ENCODE assay signal across 9 mouse cellular contexts in genomic region chr4:115728721-115729120, GRCm38 (mm10). TPM values are rescaled to one million over a fixed set of nuclear protein-coding genes. Genes with fewer than 3 reads are reported as not detected.
DNase-seq lines count a peak whose midpoint lies in the region; ATAC-seq and TF ChIP-seq lines count a peak whose summit lies in the region.
"Had no signal": no experiment of that assay in that cellular context is flagged by ENCODE, and none has a peak within 500 bp of the region (broad histone marks: within the 10 kb centered on the region; RNA-seq: fewer than 3 reads in every experiment).

No protein-coding gene starts in this region.

- DNase-seq in adrenal gland, adult 18-20 months (ENCODE audit: low spot score in 2 of 2) = peak; percentile 46 to 61
- no peak for DNase-seq in adrenal gland, postnatal 4 days (ENCODE audit: low spot score in 2 of 2)
- DNase-seq in midbrain, embryonic 14.5 days = peak; percentile 66
- peak; percentile 21 to 57 for DNase-seq in gastrocnemius, postnatal 4 days (ENCODE audit: low spot score in 2 of 2)
- peak; percentile 31 for DNase-seq in midbrain, postnatal 0 days (ENCODE audit: low spot score)
- no peak for DNase-seq in forebrain, postnatal 0 days

- no peak for ATAC-seq in midbrain, embryonic 14.5 days (ENCODE audit: low FRiP score, low TSS enrichment)
- ATAC-seq in midbrain, embryonic 13.5 days = no peak
- no peak for ATAC-seq in midbrain, postnatal 0 days (ENCODE audit: low FRiP score)
- no peak for ATAC-seq in forebrain, postnatal 0 days
- no peak for ATAC-seq in inflammation-experienced regulatory T-cells, adult 6 months

- no peaks in the 10 kb centered on the region for H3K36me3 ChIP-seq in midbrain, embryonic 14.5 days (ENCODE audit: control insufficient read depth, insufficient read depth, low read length)
- no peaks in the 10 kb centered on the region for H3K36me3 ChIP-seq in midbrain, embryonic 13.5 days
- H3K36me3 ChIP-seq in midbrain, postnatal 0 days (ENCODE audit: insufficient read depth, low read length) = no peaks in the 10 kb centered on the region
- no peaks in the 10 kb centered on the region for H3K36me3 ChIP-seq in forebrain, postnatal 0 days (ENCODE audit: insufficient read depth)

- no peak for TF ChIP-seq CTCF in midbrain, postnatal 0 days (IDR thresholded peaks at IDR 0.05)
- TF ChIP-seq CTCF in forebrain, postnatal 0 days (IDR thresholded peaks at IDR 0.05; ENCODE audit: low read depth) = no peak

- WGBS in midbrain, embryonic 14.5 days = 21% methylated on average over 5 of the region's 5 CpGs
- 17% methylated on average over 5 of the region's 5 CpGs for WGBS in midbrain, embryonic 13.5 days
- 23% methylated on average over 5 of the region's 5 CpGs for WGBS in midbrain, postnatal 0 days
- 17% methylated on average over 5 of the region's 5 CpGs for WGBS in forebrain, postnatal 0 days

- H3K9ac ChIP-seq in midbrain, embryonic 14.5 days (replicated peaks; ENCODE audit: low read length) = no peak overlapping the region
- no peak overlapping the region for H3K9ac ChIP-seq in midbrain, embryonic 13.5 days (replicated peaks)
- no peak overlapping the region for H3K9ac ChIP-seq in midbrain, postnatal 0 days (replicated peaks; ENCODE audit: low read length, poor library complexity, severe bottlenecking)
- H3K9ac ChIP-seq in forebrain, postnatal 0 days = no peak overlapping the region

- H3K4me1 ChIP-seq in midbrain, embryonic 14.5 days (ENCODE audit: control insufficient read depth, insufficient read depth, low read length) = no peaks in the 10 kb centered on the region
- H3K4me1 ChIP-seq in midbrain, embryonic 13.5 days (replicated peaks) = no peaks in the 10 kb centered on the region
- H3K4me1 ChIP-seq in midbrain, postnatal 0 days (ENCODE audit: insufficient read depth, low read length) = no peaks in the 10 kb centered on the region
- H3K4me1 ChIP-seq in forebrain, postnatal 0 days (ENCODE audit: insufficient read depth) = no peaks in the 10 kb centered on the region

- H3K9me3 ChIP-seq in midbrain, embryonic 14.5 days (ENCODE audit: control insufficient read depth, low read length) = no peaks in the 10 kb centered on the region
- no peaks in the 10 kb centered on the region for H3K9me3 ChIP-seq in midbrain, embryonic 13.5 days
- H3K9me3 ChIP-seq in midbrain, postnatal 0 days (ENCODE audit: low read length) = no peaks in the 10 kb centered on the region
- no peaks in the 10 kb centered on the region for H3K9me3 ChIP-seq in forebrain, postnatal 0 days (ENCODE audit: low read length)
- H3K9me3 ChIP-seq: megakaryocyte, embryonic 14.5 days had no signal

- no peak overlapping the region for H3K4me2 ChIP-seq in midbrain, embryonic 14.5 days (ENCODE audit: low read length)
- H3K4me2 ChIP-seq in midbrain, embryonic 13.5 days (replicated peaks) = no peak overlapping the region
- no peak overlapping the region for H3K4me2 ChIP-seq in midbrain, postnatal 0 days (ENCODE audit: low read depth, low read length, poor library complexity, severe bottlenecking)
- no peak overlapping the region for H3K4me2 ChIP-seq in forebrain, postnatal 0 days (ENCODE audit: low read depth)

- no peak overlapping the region for H3K4me3 ChIP-seq in midbrain, embryonic 14.5 days (replicated peaks; ENCODE audit: low read depth, low read length)
- no peak overlapping the region for H3K4me3 ChIP-seq in midbrain, embryonic 13.5 days (replicated peaks)
- no peak overlapping the region for H3K4me3 ChIP-seq in midbrain, postnatal 0 days (ENCODE audit: low read depth, low read length)
- H3K4me3 ChIP-seq in forebrain, postnatal 0 days (ENCODE audit: low read depth, low read length) = no peak overlapping the region
- H3K4me3 ChIP-seq: megakaryocyte, embryonic 14.5 days had no signal

- no peak overlapping the region for H3K27ac ChIP-seq in midbrain, embryonic 14.5 days (replicated peaks; ENCODE audit: low read depth, low read length)
- no peak overlapping the region for H3K27ac ChIP-seq in midbrain, embryonic 13.5 days
- H3K27ac ChIP-seq in midbrain, postnatal 0 days (ENCODE audit: low read depth, low read length) = no peak overlapping the region
- no peak overlapping the region for H3K27ac ChIP-seq in forebrain, postnatal 0 days (ENCODE audit: low read depth, low read length)

- H3K27me3 ChIP-seq in midbrain, embryonic 14.5 days (ENCODE audit: control insufficient read depth, insufficient read depth, low read length) = peaks cover 7% of the 10 kb centered on the region; the same call in 1 of the 2 replicates
- peaks cover 14% of the 10 kb centered on the region for H3K27me3 ChIP-seq in midbrain, embryonic 13.5 days
- H3K27me3 ChIP-seq in midbrain, postnatal 0 days (ENCODE audit: insufficient read depth, low read length) = peaks cover 3% of the 10 kb centered on the region; the same call in 1 of the 2 replicates
- no peaks in the 10 kb centered on the region; the same call in 1 of the 2 replicates for H3K27me3 ChIP-seq in forebrain, postnatal 0 days (ENCODE audit: insufficient read depth, low read length)

RNA-seq across cellular contexts. Expression of gene Efcab14, which starts 8.8 kb away (rescaled TPM):
- total RNA-seq in adrenal gland, adult 18-20 months (2021) = 10 to 100 TPM; 77.2 to 91.0 TPM
- total RNA-seq in adrenal gland, postnatal 4 days (2021) = 10 to 100 TPM; 68.1 to 71.2 TPM
- 16.3 and 25.4 TPM in 2 replicates for polyA plus RNA-seq in midbrain, embryonic 14.5 days (2014; fragmentation: Nextera tagmentation; extraction: Ambion mirVana)
- 22.0 and 23.9 TPM in 2 replicates for polyA plus RNA-seq in midbrain, embryonic 13.5 days (2015; fragmentation: Nextera tagmentation; extraction: Ambion mirVana)
- 10 to 100 TPM; 36.5 to 40.3 TPM for total RNA-seq in gastrocnemius, postnatal 4 days (2021)
- 16.7 and 17.2 TPM in 2 replicates for total RNA-seq in midbrain, postnatal 0 days (2014; rRNA removed)
- 13.2 and 16.2 TPM in 2 replicates for polyA plus RNA-seq in midbrain, postnatal 0 days (2015; fragmentation: Nextera tagmentation; extraction: Ambion mirVana)
- total RNA-seq in forebrain, postnatal 0 days (2014; rRNA removed) = 12.0 and 14.9 TPM in 2 replicates
- 9.1 and 14.6 TPM in 2 replicates for polyA plus RNA-seq in forebrain, postnatal 0 days (2015; fragmentation: Nextera tagmentation; extraction: Ambion mirVana)
- polyA plus RNA-seq in inflammation-experienced regulatory T-cells, adult 6 months (2017; shearing (Covaris generic)) = 10 to 100 TPM; 41.0 to 50.5 (median 41.1) TPM

RNA-seq across cellular contexts. Expression of gene Tex38, which starts 52.1 kb away (rescaled TPM):
- total RNA-seq in adrenal gland, adult 18-20 months (2021) = 1 to 10 TPM; 2.0 to 2.3 TPM
- total RNA-seq in adrenal gland, postnatal 4 days (2021) = 1 to 10 TPM; 2.4 to 2.5 TPM
- 0.28 and 0.37 TPM in 2 replicates for polyA plus RNA-seq in midbrain, embryonic 14.5 days (2014; fragmentation: Nextera tagmentation; extraction: Ambion mirVana)
- 0.35 and 0.54 TPM in 2 replicates for polyA plus RNA-seq in midbrain, embryonic 13.5 days (2015; fragmentation: Nextera tagmentation; extraction: Ambion mirVana)
- 1 to 10 TPM; 1.0 to 1.1 TPM for total RNA-seq in gastrocnemius, postnatal 4 days (2021)
- 0.49 and 1.2 TPM in 2 replicates for total RNA-seq in midbrain, postnatal 0 days (2014; rRNA removed)
- 0.87 and 0.93 TPM in 2 replicates for polyA plus RNA-seq in midbrain, postnatal 0 days (2015; fragmentation: Nextera tagmentation; extraction: Ambion mirVana)
- 0.95 TPM in 1 of 2 replicates, not detected in the other for total RNA-seq in forebrain, postnatal 0 days (2014; rRNA removed)
- 0.43 and 0.59 TPM in 2 replicates for polyA plus RNA-seq in forebrain, postnatal 0 days (2015; fragmentation: Nextera tagmentation; extraction: Ambion mirVana)
- 1 to 10 TPM in 1 of 3 experiments, not detected in 2; 1.0 TPM for polyA plus RNA-seq in inflammation-experienced regulatory T-cells, adult 6 months (2017; shearing (Covaris generic))

RNA-seq across cellular contexts. Expression of gene Atpaf1, which starts 55.9 kb away (rescaled TPM):
- 10 to 100 TPM; 45.2 to 51.9 TPM for total RNA-seq in adrenal gland, adult 18-20 months (2021)
- 10 to 100 TPM; 63.0 to 68.3 TPM for total RNA-seq in adrenal gland, postnatal 4 days (2021)
- polyA plus RNA-seq in midbrain, embryonic 14.5 days (2014; fragmentation: Nextera tagmentation; extraction: Ambion mirVana) = 37.8 and 44.3 TPM in 2 replicates
- polyA plus RNA-seq in midbrain, embryonic 13.5 days (2015; fragmentation: Nextera tagmentation; extraction: Ambion mirVana) = 38.7 and 41.9 TPM in 2 replicates
- total RNA-seq in gastrocnemius, postnatal 4 days (2021) = 10 to 100 TPM; 30.3 to 32.0 TPM
- total RNA-seq in midbrain, postnatal 0 days (2014; rRNA removed) = 25.9 and 40.0 TPM in 2 replicates
- 37.8 and 38.7 TPM in 2 replicates for polyA plus RNA-seq in midbrain, postnatal 0 days (2015; fragmentation: Nextera tagmentation; extraction: Ambion mirVana)
- 22.1 and 34.0 TPM in 2 replicates for total RNA-seq in forebrain, postnatal 0 days (2014; rRNA removed)
- polyA plus RNA-seq in forebrain, postnatal 0 days (2015; fragmentation: Nextera tagmentation; extraction: Ambion mirVana) = 28.0 and 40.9 TPM in 2 replicates
- 10 to 100 TPM; 17.7 to 20.9 (median 19.0) TPM for polyA plus RNA-seq in inflammation-experienced regulatory T-cells, adult 6 months (2017; shearing (Covaris generic))

Comparison
In these comparisons a context has a peak if more than half of its experiments do, and no peak if none do; other contexts are left out.
1. DNase-seq: peak in adrenal gland, adult 18-20 months (2 of 2), midbrain, embryonic 14.5 days (single experiment), gastrocnemius, postnatal 4 days (2 of 2) and midbrain, postnatal 0 days (single experiment); none in adrenal gland, postnatal 4 days (0 of 2) and forebrain, postnatal 0 days (single experiment).